Mouse (Mus musculus) forebrain, embryonic 16.5 days (tissue): ENCODE measurements around the gene Tprgl. TPM values are rescaled to one million over a fixed set of nuclear protein-coding genes. Genes with fewer than 3 reads are reported as not detected.

Source experiments
- ATAC-seq: fragments of 200-750 bp; cut with Nextera tagmentation; 2 replicates; pipeline ENCODE4 v1.8.0; 2017; ENCODE audit warnings: mild to moderate bottlenecking, moderate library complexity
- H3K27ac ChIP-seq: fragments of 300-500 bp; sonication (generic); 2 replicates; pipeline ENCODE4 v1.5.1; 2014; ENCODE audit warnings: low read length, control low read depth
- H3K27me3 ChIP-seq: fragments of 300-500 bp; sonication (generic); replicated peaks from 2 replicates; pipeline ENCODE4 v1.6.1; 2014; ENCODE audit warnings: low read length; ENCODE audit not compliant: control insufficient read depth, insufficient read depth
- H3K36me3 ChIP-seq: fragments of 300-500 bp; sonication (generic); 2 replicates; pipeline ENCODE4 v1.6.1; 2014; ENCODE audit not compliant: control insufficient read depth, insufficient read depth
- H3K4me1 ChIP-seq: fragments of 300-500 bp; sonication (generic); replicated peaks from 2 replicates; pipeline ENCODE4 v1.6.1; 2014; ENCODE audit warnings: low read length; ENCODE audit not compliant: control insufficient read depth, insufficient read depth
- H3K4me2 ChIP-seq: fragments of 300-500 bp; sonication (generic); 2 replicates; pipeline ENCODE4 v1.6.1; 2014; ENCODE audit warnings: mild to moderate bottlenecking, low read length, control low read depth
- H3K4me3 ChIP-seq: fragments of 300-500 bp; sonication (generic); replicated peaks from 2 replicates; pipeline ENCODE4 v1.5.1; 2014; ENCODE audit warnings: mild to moderate bottlenecking, low read length, control low read depth
- H3K9ac ChIP-seq: fragments of 300-500 bp; sonication (generic); replicated peaks from 2 replicates; pipeline ENCODE4 v1.6.1; 2014; ENCODE audit warnings: low read depth, low read length, control low read depth
- H3K9me3 ChIP-seq: fragments of 300-500 bp; sonication (generic); 2 replicates; pipeline ENCODE4 v1.6.1; 2016; ENCODE audit warnings: low read length; ENCODE audit not compliant: control insufficient read depth
- WGBS: fragments of 180-500 bp; shearing (Covaris S2); extraction: QIAGEN DNeasy Blood & Tissue Kit; methylation state at CpG from one replicate; pipeline ENCODE4 v1.1.7; 2014; 5-methylcytosine and 5-hydroxymethylcytosine counted together
- polyA plus RNA-seq: library from polyadenylated mRNA; unstranded; fragments of >200 nt; fragmentation: Nextera tagmentation; extraction: Ambion mirVana; gene quantifications from 2 replicates; pipeline ENCODE4 v1.2.1, GENCODE M21; 2015

The Tprgl gene
- polyA plus RNA-seq, 1 experiment from 2014 or later = 174 TPM

- H3K4me1 ChIP-seq = peaks cover 10% of the 10 kb centered on the region
- no peaks in the 10 kb centered on the region for H3K27me3 ChIP-seq
- no peak overlapping the region; the same call in 1 of the 2 replicates for H3K27ac ChIP-seq
- H3K9me3 ChIP-seq = no peaks in the 10 kb centered on the region
- 34% methylated on average over 18 of the region's 18 CpGs for WGBS
- H3K9ac ChIP-seq = no peak overlapping the region
- no peak overlapping the region for H3K4me3 ChIP-seq
- peak overlapping the region; percentile 22 for H3K4me2 ChIP-seq
- ATAC-seq = peak; percentile 93
- H3K36me3 ChIP-seq = no peaks in the 10 kb centered on the region
Measured at GRCm38 (mm10) chr4:154109216-154109849, 51.1 kb downstream of the Tprgl start.

Other genes starting within 250 kb of the Tprgl start
- 62.1 and 66.1 TPM in 2 replicates for gene A430005L14Rik, start 203.4 kb downstream of the Tprgl start, polyA plus RNA-seq
- 12.3 and 13.1 TPM in 2 replicates for gene Dffb, start 185.5 kb downstream of the Tprgl start, polyA plus RNA-seq
- gene Cep104, start 185.5 kb downstream of the Tprgl start, polyA plus RNA-seq = 21.1 and 23.5 TPM in 2 replicates
- gene Lrrc47, start 148.9 kb downstream of the Tprgl start, polyA plus RNA-seq = 22.2 and 25.4 TPM in 2 replicates
- 2.9 and 3.7 TPM in 2 replicates for gene Smim1, start 134.4 kb downstream of the Tprgl start, polyA plus RNA-seq
- gene Ccdc27, start 118.0 kb downstream of the Tprgl start, polyA plus RNA-seq = not detected in 2 replicates
- 5.7 and 5.9 TPM in 2 replicates for gene Trp73, start 20.5 kb downstream of the Tprgl start, polyA plus RNA-seq
- gene Wrap73, start 18.3 kb downstream of the Tprgl start, polyA plus RNA-seq = 59.2 and 60.7 TPM in 2 replicates
- 7.7 and 10.0 TPM in 2 replicates for gene Megf6, start 10.1 kb upstream of the Tprgl start, polyA plus RNA-seq
- gene Arhgef16, start 141.0 kb upstream of the Tprgl start, polyA plus RNA-seq = 0.51 and 0.89 TPM in 2 replicates
- not detected in 2 replicates for gene B230104I21Rik, start 175.5 kb upstream of the Tprgl start, polyA plus RNA-seq